Mouse (Mus musculus) heart, embryonic 10.5 days (tissue): ENCODE measurements at regions not wholly inside any gene's neighbourhood (a gene's known extent, or its start where the extent isn't known, plus 50 kb on each side); places are given as distances from the start of the nearest gene placed in this dataset.
A peak's percentile ranks its signal among the peaks of the same experiment; 100 is the strongest.

ENCODE experiments used
- DNase-seq: peaks from one replicate; pipeline ENCODE4 v3.0.0-alpha.2; 2017; ENCODE audit warnings: low spot score
- H3K27ac ChIP-seq: fragments of 300-500 bp; sonication (generic); 2 replicates; pipeline ENCODE4 v1.5.1; 2016; ENCODE audit warnings: mild to moderate bottlenecking
- H3K27me3 ChIP-seq: fragments of 300-500 bp; sonication (generic); 2 replicates; pipeline ENCODE4 v1.6.1; 2016; ENCODE audit warnings: mild to moderate bottlenecking; ENCODE audit not compliant: poor library complexity, insufficient read depth, severe bottlenecking
- H3K36me3 ChIP-seq: fragments of 300-500 bp; sonication (generic); 2 replicates; pipeline ENCODE4 v1.6.1; 2016; ENCODE audit warnings: mild to moderate bottlenecking, moderate library complexity
- H3K4me1 ChIP-seq: fragments of 300-500 bp; sonication (generic); 2 replicates; pipeline ENCODE4 v1.6.1; 2016; ENCODE audit warnings: mild to moderate bottlenecking
- H3K4me3 ChIP-seq: fragments of 300-500 bp; sonication (generic); 2 replicates; pipeline ENCODE4 v1.5.1; 2016; ENCODE audit warnings: mild to moderate bottlenecking, moderate library complexity
- H3K9me3 ChIP-seq: fragments of 300-500 bp; sonication (generic); 2 replicates; pipeline ENCODE4 v1.6.1; 2016; ENCODE audit warnings: mild to moderate bottlenecking, moderate library complexity
- WGBS: fragments of 180-500 bp; shearing (Covaris S2); methylation state at CpG from one replicate; pipeline ENCODE4 v1.1.7; 2016; 5-methylcytosine and 5-hydroxymethylcytosine counted together

GRCm38 (mm10) chr10:37494552-37495166, 355.9 kb upstream of the Marcks start:
- Histone ChIP-seq H3K27me3 (no peaks in the 10 kb centered on the region), H3K27ac (no peak overlapping the region), H3K4me1 (peaks cover 6% of the 10 kb centered on the region; the same call in 1 of the 2 replicates), H3K36me3 (no peaks in the 10 kb centered on the region), H3K4me3 (no peak overlapping the region), H3K9me3 (no peaks in the 10 kb centered on the region)
- WGBS, result 60% methylated on average over 3 of the region's 3 CpGs
- DNase-seq, result no peak

GRCm38 (mm10) chr10:37494098-37494497, 355.4 kb upstream of the Marcks start:
- DNase-seq, result peak; percentile 73
- H3K9me3 ChIP-seq, result no peaks in the 10 kb centered on the region
- peaks cover 6% of the 10 kb centered on the region; the same call in 1 of the 2 replicates for H3K4me1 ChIP-seq
- H3K27me3 ChIP-seq, result no peaks in the 10 kb centered on the region
- H3K36me3 ChIP-seq, result no peaks in the 10 kb centered on the region
- 14% methylated on average over 2 of the region's 2 CpGs for WGBS
- H3K4me3 ChIP-seq, result no peak overlapping the region
- H3K27ac ChIP-seq, result no peak overlapping the region

- Histone ChIP-seq H3K27me3 (no peaks in the 10 kb centered on the region), H3K4me1 (0 out of 2 replicates have a peak, but pooled peaks cover 3% of the 10 kb centered on the region), H3K27ac (no peak overlapping the region), H3K4me3 (no peak overlapping the region), H3K9me3 (no peaks in the 10 kb centered on the region), H3K36me3 (no peaks in the 10 kb centered on the region)
- 49% methylated on average over 6 of the region's 6 CpGs for WGBS
- DNase-seq, result no peak
These were observed 345.7 kb upstream of the Marcks start for GRCm38 (mm10) chr10:37484311-37485023.

- 32% methylated on average over 4 of the region's 4 CpGs for WGBS
These were observed 344.8 kb upstream of the Marcks start for GRCm38 (mm10) chr10:37483521-37483920.

DNA sequence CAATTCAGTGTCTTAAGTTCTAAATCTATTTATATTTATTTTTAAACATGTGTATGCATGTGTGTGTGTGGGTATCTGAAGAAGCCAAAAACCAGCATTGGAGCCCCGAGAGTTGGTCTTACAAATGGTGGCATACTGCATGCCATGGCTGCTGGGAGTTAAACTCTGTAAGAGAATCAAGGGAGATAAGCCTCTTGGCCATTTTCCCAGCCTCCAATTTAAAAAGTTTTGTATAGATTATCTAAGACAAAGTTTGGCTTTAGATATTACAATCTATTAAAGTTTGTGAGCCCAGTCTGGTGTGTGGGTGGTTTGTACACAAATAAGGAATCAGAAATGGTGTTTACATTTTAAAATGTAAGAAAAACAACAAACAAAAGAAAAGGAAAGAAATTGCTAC, 343.2 kb upstream of the Marcks start:
- Histone ChIP-seq H3K36me3 (no peaks in the 10 kb centered on the region), H3K4me3 (no peak overlapping the region), H3K27me3 (no peaks in the 10 kb centered on the region), H3K27ac (no peak overlapping the region), H3K9me3 (no peaks in the 10 kb centered on the region), H3K4me1 (0 out of 2 replicates have a peak, but pooled peaks cover 3% of the 10 kb centered on the region)
- 71% methylated on average over 1 of the region's 1 CpGs for WGBS
- no peak for DNase-seq

More at GRCm38 (mm10) chr10:37483521-37483920, 344.8 kb upstream of the Marcks start:
- H3K36me3 ChIP-seq, result no peaks in the 10 kb centered on the region
- H3K9me3 ChIP-seq, result no peaks in the 10 kb centered on the region
- H3K4me3 ChIP-seq, result no peak overlapping the region
- H3K27me3 ChIP-seq, result no peaks in the 10 kb centered on the region
- 0 out of 2 replicates have a peak, but pooled peaks cover 3% of the 10 kb centered on the region for H3K4me1 ChIP-seq
- no peak overlapping the region for H3K27ac ChIP-seq
- no peak for DNase-seq

GRCm38 (mm10) chr10:37480331-37480730, 341.6 kb upstream of the Marcks start:
- Histone ChIP-seq H3K4me3 (no peak overlapping the region), H3K4me1 (0 out of 2 replicates have a peak, but pooled peaks cover 3% of the 10 kb centered on the region), H3K9me3 (no peaks in the 10 kb centered on the region), H3K36me3 (no peaks in the 10 kb centered on the region), H3K27ac (no peak overlapping the region), H3K27me3 (no peaks in the 10 kb centered on the region)
- 74% methylated on average over 1 of the region's 1 CpGs for WGBS
- DNase-seq, result no peak

GRCm38 (mm10) chr10:37478108-37478507, 339.4 kb upstream of the Marcks start:
- Histone ChIP-seq H3K4me1 (no peaks in the 10 kb centered on the region), H3K36me3 (no peaks in the 10 kb centered on the region), H3K27ac (no peak overlapping the region), H3K9me3 (no peaks in the 10 kb centered on the region), H3K4me3 (no peak overlapping the region), H3K27me3 (no peaks in the 10 kb centered on the region)
- DNase-seq, result no peak
- 84% methylated on average over 2 of the region's 2 CpGs for WGBS

DNA sequence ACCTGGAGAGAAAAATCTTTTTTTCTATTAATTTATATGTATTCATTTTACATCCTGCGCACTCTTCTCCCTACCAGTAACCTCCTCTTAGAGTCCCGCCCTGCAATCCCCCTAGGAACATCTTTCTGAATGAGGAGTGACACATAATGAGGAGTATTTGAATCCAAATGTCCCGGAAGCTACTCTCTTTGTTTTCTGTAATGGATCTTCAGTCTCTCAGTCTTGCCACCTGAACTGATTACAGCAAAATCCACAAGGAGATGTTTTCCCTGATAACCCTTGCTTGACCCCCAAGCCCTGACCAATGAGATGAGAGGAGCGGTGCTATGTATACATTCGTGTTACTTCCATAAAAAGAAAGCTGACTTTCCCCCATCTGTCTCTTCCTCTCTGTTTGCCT, 334.4 kb upstream of the Marcks start:
- Histone ChIP-seq H3K27ac (no peak overlapping the region), H3K9me3 (no peaks in the 10 kb centered on the region), H3K4me1 (no peaks in the 10 kb centered on the region), H3K27me3 (no peaks in the 10 kb centered on the region), H3K36me3 (no peaks in the 10 kb centered on the region), H3K4me3 (no peak overlapping the region)
- DNase-seq, result no peak
- 75% methylated on average over 5 of the region's 5 CpGs for WGBS

DNA sequence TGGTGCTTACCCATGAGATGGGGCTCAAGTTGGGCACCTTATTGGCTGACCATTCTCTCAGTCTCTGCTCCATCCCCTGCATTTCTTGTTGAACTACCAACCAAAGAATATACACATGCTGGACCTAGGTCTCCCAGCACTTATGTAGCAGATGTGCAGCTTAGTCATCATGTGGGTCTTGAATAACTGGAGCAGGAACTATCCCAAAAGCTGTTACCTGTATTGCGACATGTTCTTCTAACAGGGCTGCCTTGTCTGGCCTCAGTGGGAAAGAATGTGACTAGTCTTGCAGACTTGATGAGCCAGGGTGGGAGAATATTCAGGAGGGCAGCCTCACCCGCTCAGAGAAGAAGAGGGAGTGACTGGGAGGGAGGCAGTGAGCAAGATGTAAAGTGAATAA, 318.7 kb upstream of the Marcks start:
- no peaks in the 10 kb centered on the region for H3K9me3 ChIP-seq
- H3K27ac ChIP-seq, result no peak overlapping the region
- H3K4me3 ChIP-seq, result no peak overlapping the region
- WGBS, result 79% methylated on average over 2 of the region's 2 CpGs
- no peaks in the 10 kb centered on the region for H3K27me3 ChIP-seq
- no peaks in the 10 kb centered on the region for H3K4me1 ChIP-seq
- H3K36me3 ChIP-seq, result no peaks in the 10 kb centered on the region
- no peak for DNase-seq

DNA sequence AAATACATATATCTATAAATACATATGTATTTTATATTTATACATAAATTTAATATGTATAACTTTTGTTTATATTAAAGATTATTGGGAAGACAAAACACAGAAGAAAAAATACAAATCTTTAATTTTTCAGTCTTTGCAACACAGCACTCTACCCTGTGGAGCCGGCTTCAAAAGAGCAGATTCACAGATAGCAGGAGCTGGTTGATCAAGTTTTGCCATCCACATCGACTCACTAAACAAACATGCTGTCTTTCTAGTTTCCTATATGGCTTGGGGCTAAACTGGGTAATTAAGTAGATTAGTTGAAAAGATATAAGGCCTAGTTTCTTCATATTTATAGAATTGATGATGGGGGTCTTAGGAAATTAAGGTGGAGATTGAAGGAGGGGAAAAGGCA, 311.2 kb upstream of the Marcks start:
- WGBS, result 77% methylated on average over 2 of the region's 2 CpGs

GRCm38 (mm10) chr10:37447333-37448204, 308.8 kb upstream of the Marcks start:
- H3K27ac ChIP-seq, result no peak overlapping the region
- no peaks in the 10 kb centered on the region for H3K4me1 ChIP-seq
- no peak overlapping the region for H3K4me3 ChIP-seq
- H3K36me3 ChIP-seq, result no peaks in the 10 kb centered on the region
- 74% methylated on average over 4 of the region's 4 CpGs for WGBS
- H3K27me3 ChIP-seq, result no peaks in the 10 kb centered on the region
- DNase-seq, result no peak
- H3K9me3 ChIP-seq, result no peaks in the 10 kb centered on the region

More for the DNA sequence above, 311.2 kb upstream of the Marcks start:
- H3K27ac ChIP-seq, result no peak overlapping the region
- H3K36me3 ChIP-seq, result no peaks in the 10 kb centered on the region
- H3K27me3 ChIP-seq, result no peaks in the 10 kb centered on the region
- H3K9me3 ChIP-seq, result no peaks in the 10 kb centered on the region
- H3K4me1 ChIP-seq, result no peaks in the 10 kb centered on the region
- no peak for DNase-seq
- H3K4me3 ChIP-seq, result no peak overlapping the region

DNA sequence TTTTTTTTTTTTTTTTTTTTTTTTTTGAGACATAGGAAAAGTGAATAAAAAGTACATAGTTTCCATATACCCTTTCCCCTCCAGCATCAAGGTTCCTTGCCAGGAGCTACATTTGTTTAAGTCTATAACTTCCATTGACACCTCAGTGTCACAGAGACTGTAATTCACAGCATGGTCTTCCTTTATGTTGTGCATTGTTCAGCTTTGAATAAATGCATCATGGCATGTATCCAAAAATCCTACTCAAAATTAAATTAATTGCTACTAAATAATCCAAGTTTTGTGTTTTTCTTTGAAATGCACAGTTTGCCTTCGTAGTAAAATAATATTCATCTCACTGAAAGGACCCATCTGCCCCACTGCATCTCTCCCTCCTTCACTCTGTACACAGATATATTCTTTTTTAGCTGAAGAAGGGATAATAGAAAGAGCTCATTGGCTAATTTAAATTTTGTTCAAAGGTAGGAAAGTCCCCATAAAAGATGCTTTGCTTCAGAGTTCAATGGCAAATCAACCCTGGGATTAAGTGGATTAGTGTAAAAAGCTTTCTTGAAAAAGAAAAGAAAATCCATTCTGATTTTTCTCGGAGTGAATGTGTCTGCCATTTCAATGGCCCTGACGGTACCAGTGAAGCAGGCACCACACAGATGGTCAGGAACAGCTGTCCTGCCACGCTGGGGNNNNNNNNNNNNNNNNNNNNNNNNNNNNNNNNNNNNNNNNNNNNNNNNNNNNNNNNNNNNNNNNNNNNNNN, 301.3 kb upstream of the Marcks start:
- no peak for DNase-seq
- H3K4me1 ChIP-seq, result no peaks in the 10 kb centered on the region
- no peaks in the 10 kb centered on the region for H3K27me3 ChIP-seq
- no peaks in the 10 kb centered on the region for H3K36me3 ChIP-seq
- H3K9me3 ChIP-seq, result no peaks in the 10 kb centered on the region
- no peak overlapping the region for H3K4me3 ChIP-seq
- 84% methylated on average over 4 of the region's 4 CpGs for WGBS
- H3K27ac ChIP-seq, result no peak overlapping the region
